Mouse (Mus musculus): ENCODE measurements around the gene Olfr539. TPM values are rescaled to one million over a fixed set of nuclear protein-coding genes. Genes with fewer than 3 reads are reported as not detected.

Gene Olfr539
- 0.02 TPM for polyA plus RNA-seq (2017; shearing (Covaris generic))

GRCm38 (mm10) chr7:140659630-140660029 lies at the start of gene Olfr539:
Gene Olfr539, plus strand, starts transcription at chr7:140659930.

DNA sequence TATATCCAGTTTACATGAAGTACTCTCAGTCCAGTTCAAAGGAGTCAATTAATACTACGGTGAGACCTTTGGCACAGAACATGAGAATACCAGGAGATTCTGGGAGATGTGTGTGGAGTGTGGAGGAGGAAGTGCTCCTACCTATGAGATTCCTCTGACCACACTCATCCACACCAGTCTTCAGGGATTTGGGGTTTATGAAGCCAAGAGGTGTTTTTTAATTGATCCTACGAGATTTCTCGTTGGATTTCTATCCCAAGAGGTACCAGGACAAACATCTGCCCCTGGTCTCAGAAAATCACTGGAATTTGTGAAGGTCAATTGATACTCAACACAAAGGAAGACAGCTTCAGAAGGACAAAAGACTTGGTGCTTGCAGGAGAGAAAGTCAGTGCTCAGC lies 31.1 kb upstream of the Olfr539 start, which contains the start of gene Olfr61:
Olfr61 (plus strand) TSS at position 301 of the 400 bp plus-strand sequence.

GRCm38 (mm10) chr7:140646152-140646551 lies 13.6 kb upstream of the Olfr539 start, which contains the start of gene Olfr53:
Gene Olfr53, plus strand, starts transcription at chr7:140646452.

GRCm38 (mm10) chr7:140681651-140682050 lies 21.9 kb downstream of the Olfr539 start, which contains the start of gene Olfr45:
Gene Olfr45, plus strand, starts transcription at chr7:140681951.

GRCm38 (mm10) chr7:140696967-140697366 lies 37.2 kb downstream of the Olfr539 start, which contains the start of gene Olfr541:
Gene Olfr541, plus strand, starts transcription at chr7:140697267.

Other genes with a start within 250 kb of the Olfr539 start
- gene Olfr532, start 238.3 kb upstream of the Olfr539 start, polyA plus RNA-seq (2017; shearing (Covaris generic)), result not detected
- gene Olfr533, start 196.6 kb upstream of the Olfr539 start, polyA plus RNA-seq (2017; shearing (Covaris generic)), result not detected
- gene Olfr535, start 175.7 kb upstream of the Olfr539 start, polyA plus RNA-seq (2017; shearing (Covaris generic)), result not detected
- gene Olfr536, start 152.5 kb upstream of the Olfr539 start, polyA plus RNA-seq (2017; shearing (Covaris generic)), result not detected
- not detected for gene Olfr538, start 92.0 kb upstream of the Olfr539 start, polyA plus RNA-seq (2017; shearing (Covaris generic))
- not detected for gene Olfr46, start 58.7 kb upstream of the Olfr539 start, polyA plus RNA-seq (2017; shearing (Covaris generic))
- gene Olfr61, start 31.0 kb upstream of the Olfr539 start, polyA plus RNA-seq (2017; shearing (Covaris generic)), result not detected
- gene Olfr53, start 13.5 kb upstream of the Olfr539 start, polyA plus RNA-seq (2017; shearing (Covaris generic)), result not detected
- gene Olfr45, start 22.0 kb downstream of the Olfr539 start, polyA plus RNA-seq (2017; shearing (Covaris generic)), result not detected
- gene Olfr541, start 37.3 kb downstream of the Olfr539 start, polyA plus RNA-seq (2017; shearing (Covaris generic)), result not detected
- not detected for gene Cyp2e1, start 103.8 kb downstream of the Olfr539 start, polyA plus RNA-seq (2017; shearing (Covaris generic))
- gene Syce1, start 127.9 kb downstream of the Olfr539 start, polyA plus RNA-seq (2017; shearing (Covaris generic)), result 0.40 TPM
- 0.46 TPM for gene Zfp941, start 162.2 kb downstream of the Olfr539 start, polyA plus RNA-seq (2017; shearing (Covaris generic))
- gene Urah, start 175.1 kb downstream of the Olfr539 start, polyA plus RNA-seq (2017; shearing (Covaris generic)), result not detected
- gene Scgb1c1, start 185.6 kb downstream of the Olfr539 start, polyA plus RNA-seq (2017; shearing (Covaris generic)), result not detected
- gene Odf3, start 187.9 kb downstream of the Olfr539 start, polyA plus RNA-seq (2017; shearing (Covaris generic)), result not detected
- gene Gm45785, start 196.4 kb downstream of the Olfr539 start, polyA plus RNA-seq (2017; shearing (Covaris generic)), result not detected
- gene Ric8a, start 197.0 kb downstream of the Olfr539 start, polyA plus RNA-seq (2017; shearing (Covaris generic)), result 163 TPM
- 65.2 TPM for gene Bet1l, start 197.6 kb downstream of the Olfr539 start, polyA plus RNA-seq (2017; shearing (Covaris generic))
- 270 TPM for gene Psmd13, start 222.0 kb downstream of the Olfr539 start, polyA plus RNA-seq (2017; shearing (Covaris generic))
- 10.4 TPM for gene Sirt3, start 222.4 kb downstream of the Olfr539 start, polyA plus RNA-seq (2017; shearing (Covaris generic))
- not detected for gene Cox8b, start 240.5 kb downstream of the Olfr539 start, polyA plus RNA-seq (2017; shearing (Covaris generic))

Measured in CD4-positive, CD25-positive, alpha-beta regulatory T cell, adult 9 weeks (primary cell).